Mouse (Mus musculus) layer of hippocampus, postnatal 10 days (tissue): Measurements from ENCODE around the gene Gas2. TPM values are rescaled to one million over a fixed set of nuclear protein-coding genes. Genes with fewer than 3 reads are reported as not detected.

Source experiments
- DNase-seq, 2 experiments: peaks; one replicate each; pipeline ENCODE4 v3.0.0; 2021; ENCODE audit warnings: low spot score in 2 of 2
- total RNA-seq, 2 experiments: library from RNA; stranded (reverse); gene quantifications; 2 replicates each; pipeline ENCODE4 v1.2.3; 2021

Gene Gas2
- total RNA-seq, 2 experiments from 2014 or later, result 17.4 to 21.8 TPM

GRCm38 (mm10) chr7:51880121-51880520 lies 18.3 kb downstream of the Gas2 start:
- DNase-seq, result no peak

GRCm38 (mm10) chr7:51885345-51885744 lies 23.5 kb downstream of the Gas2 start:
- DNase-seq, result no peak

- no peak for DNase-seq
These were observed 26.1 kb downstream of the Gas2 start for GRCm38 (mm10) chr7:51887678-51888567.

- DNase-seq, result no peak
These were observed 27.8 kb downstream of the Gas2 start for GRCm38 (mm10) chr7:51889601-51890000.

GRCm38 (mm10) chr7:51892224-51892965 lies 30.6 kb downstream of the Gas2 start:
- DNase-seq, result no peak

GRCm38 (mm10) chr7:51893008-51893407 lies 31.2 kb downstream of the Gas2 start:
- DNase-seq, result no peak

- no peak for DNase-seq
These were observed 32.5 kb downstream of the Gas2 start for GRCm38 (mm10) chr7:51894133-51894801.

- no peak for DNase-seq
These were observed 33.1 kb downstream of the Gas2 start for GRCm38 (mm10) chr7:51894939-51895338.

GRCm38 (mm10) chr7:51899066-51899465 lies 37.3 kb downstream of the Gas2 start:
- no peak for DNase-seq

GRCm38 (mm10) chr7:51913292-51914050 lies 51.7 kb downstream of the Gas2 start:
- DNase-seq, result no peak

GRCm38 (mm10) chr7:51914132-51914531 lies 52.3 kb downstream of the Gas2 start:
- DNase-seq, result no peak

- DNase-seq, result no peak
These were observed 67.1 kb downstream of the Gas2 start for GRCm38 (mm10) chr7:51928761-51929519.

- DNase-seq, result peak; percentile 16 to 29
These were observed 69.4 kb downstream of the Gas2 start for GRCm38 (mm10) chr7:51931217-51931616.

- no peak for DNase-seq
These were observed 75.5 kb downstream of the Gas2 start for GRCm38 (mm10) chr7:51937337-51937736.

- no peak for DNase-seq
These were observed 78.6 kb downstream of the Gas2 start for GRCm38 (mm10) chr7:51940461-51940860.

- no peak for DNase-seq
These were observed 93.7 kb downstream of the Gas2 start for GRCm38 (mm10) chr7:51955424-51956041.

- no peak for DNase-seq
These were observed 96.0 kb downstream of the Gas2 start for GRCm38 (mm10) chr7:51957766-51958165.

GRCm38 (mm10) chr7:51960698-51961374 lies 99.0 kb downstream of the Gas2 start:
- DNase-seq, result no peak
